Mouse (Mus musculus) naive thymus-derived CD4-positive, alpha-beta T cell, adult 2 months (primary cell): Measurements from ENCODE around the gene Btn1a1.

Experiments
- DNase-seq: peaks from one replicate; pipeline ENCODE4 v3.0.0-alpha.2; 2011; ENCODE audit warnings: low read depth

Btn1a1 gene

GRCm38 (mm10) chr13:23465600-23466109 lies at the start of gene Btn1a1:
Gene Btn1a1 (minus strand): TSS chr13:23465901.
- DNase-seq = peak; percentile 50

GRCm38 (mm10) chr13:23515281-23515680 lies 49.6 kb upstream of the Btn1a1 start:
- DNase-seq = no peak

GRCm38 (mm10) chr13:23513517-23513916 lies 47.8 kb upstream of the Btn1a1 start:
- DNase-seq = no peak

GRCm38 (mm10) chr13:23510127-23510526 lies 44.4 kb upstream of the Btn1a1 start:
- DNase-seq = no peak

GRCm38 (mm10) chr13:23506819-23507515 lies 41.3 kb upstream of the Btn1a1 start:
- no peak for DNase-seq

GRCm38 (mm10) chr13:23506351-23506750 lies 40.6 kb upstream of the Btn1a1 start:
- peak; percentile 72 for DNase-seq

- DNase-seq = no peak
These were observed 40.1 kb upstream of the Btn1a1 start for GRCm38 (mm10) chr13:23505662-23506345.

- peak; percentile 69 for DNase-seq
These were observed 38.1 kb upstream of the Btn1a1 start for GRCm38 (mm10) chr13:23503797-23504196.

- DNase-seq = no peak
These were observed 37.2 kb upstream of the Btn1a1 start for GRCm38 (mm10) chr13:23502916-23503315.

GRCm38 (mm10) chr13:23502031-23502567 lies 36.4 kb upstream of the Btn1a1 start:
- no peak for DNase-seq

- no peak for DNase-seq
These were observed 35.8 kb upstream of the Btn1a1 start for GRCm38 (mm10) chr13:23501511-23501910.

- DNase-seq = peak; percentile 73
These were observed 34.9 kb upstream of the Btn1a1 start for GRCm38 (mm10) chr13:23500424-23501200.

- no peak for DNase-seq
These were observed 34.2 kb upstream of the Btn1a1 start for GRCm38 (mm10) chr13:23499943-23500342.

- no peak for DNase-seq
These were observed 33.0 kb upstream of the Btn1a1 start for GRCm38 (mm10) chr13:23498653-23499052.

GRCm38 (mm10) chr13:23497656-23498321 lies 32.1 kb upstream of the Btn1a1 start:
- DNase-seq = no peak

- DNase-seq = no peak
These were observed 29.8 kb upstream of the Btn1a1 start for GRCm38 (mm10) chr13:23495526-23495925.

GRCm38 (mm10) chr13:23491990-23492389 lies 26.3 kb upstream of the Btn1a1 start:
- no peak for DNase-seq

GRCm38 (mm10) chr13:23491263-23491662 lies 25.6 kb upstream of the Btn1a1 start:
- no peak for DNase-seq

GRCm38 (mm10) chr13:23490863-23491262 lies 25.2 kb upstream of the Btn1a1 start:
- no peak for DNase-seq

GRCm38 (mm10) chr13:23488400-23489322 lies 23.0 kb upstream of the Btn1a1 start, which contains the start of gene Btn2a2:
Gene Btn2a2 (minus strand): TSS chr13:23488857.
- peak; percentile 73 for DNase-seq

GRCm38 (mm10) chr13:23485271-23485670 lies 19.6 kb upstream of the Btn1a1 start:
- no peak for DNase-seq
